Mouse (Mus musculus) neural tube, embryonic 14.5 days (tissue): ENCODE measurements at regions not wholly inside any gene's neighbourhood (a gene's known extent, or its start where the extent isn't known, plus 50 kb on each side); places are given as distances from the start of the nearest gene placed in this dataset.
"Not testable (repeated sequence)": the region's sequence is repeated elsewhere in the genome, so short reads cannot be mapped to it uniquely, and the experiment has no call there.

Experiments used
- ATAC-seq: fragments of 200-750 bp; cut with Nextera tagmentation; 2 replicates; pipeline ENCODE4 v1.8.0; 2017; ENCODE audit warnings: low read depth, mild to moderate bottlenecking, moderate TSS enrichment, moderate library complexity
- H3K27ac ChIP-seq: fragments of 300-500 bp; sonication (generic); 2 replicates; pipeline ENCODE4 v1.5.1; 2014; ENCODE audit warnings: low read depth, mild to moderate bottlenecking, control low read depth, low read length, moderate library complexity, mixed read lengths
- H3K27me3 ChIP-seq: fragments of 300-500 bp; sonication (generic); 2 replicates; pipeline ENCODE4 v1.6.1; 2014; ENCODE audit warnings: low read length; ENCODE audit not compliant: control insufficient read depth, insufficient read depth
- H3K36me3 ChIP-seq: fragments of 300-500 bp; sonication (generic); 2 replicates; pipeline ENCODE4 v1.6.1; 2014; ENCODE audit warnings: low read length, mixed read lengths; ENCODE audit not compliant: control insufficient read depth, insufficient read depth
- H3K4me1 ChIP-seq: fragments of 300-500 bp; sonication (generic); 2 replicates; pipeline ENCODE4 v1.6.1; 2014; ENCODE audit warnings: low read length; ENCODE audit not compliant: control insufficient read depth, insufficient read depth
- H3K4me2 ChIP-seq: fragments of 300-500 bp; sonication (generic); 2 replicates; pipeline ENCODE4 v1.6.1; 2014; ENCODE audit warnings: mild to moderate bottlenecking, low read depth, low read length, control low read depth
- H3K4me3 ChIP-seq: fragments of 300-500 bp; sonication (generic); 2 replicates; pipeline ENCODE4 v1.5.1; 2014; ENCODE audit warnings: low read depth, low read length, control low read depth, mixed read lengths
- H3K9ac ChIP-seq: fragments of 300-500 bp; sonication (generic); replicated peaks from 2 replicates; pipeline ENCODE4 v1.6.1; 2014; ENCODE audit warnings: low read depth, mild to moderate bottlenecking, control low read depth, low read length, mixed read lengths
- H3K9me3 ChIP-seq: fragments of 300-500 bp; sonication (generic); 2 replicates; pipeline ENCODE4 v1.6.1; 2016; ENCODE audit warnings: low read length; ENCODE audit not compliant: control insufficient read depth
- WGBS: fragments of 180-500 bp; shearing (Covaris S2); extraction: QIAGEN DNeasy Blood & Tissue Kit; methylation state at CpG from one replicate; pipeline ENCODE4 v1.1.7; 2014; 5-methylcytosine and 5-hydroxymethylcytosine counted together

- ATAC-seq, result no peak
- H3K4me3 ChIP-seq, result no peak overlapping the region
- no peak overlapping the region for H3K27ac ChIP-seq
- H3K9ac ChIP-seq, result no peak overlapping the region
- no peak overlapping the region for H3K4me2 ChIP-seq
- no peaks in the 10 kb centered on the region for H3K36me3 ChIP-seq
- no peaks in the 10 kb centered on the region for H3K9me3 ChIP-seq
- WGBS, result 26% methylated on average over 7 of the region's 7 CpGs
- peaks cover 8% of the 10 kb centered on the region for H3K4me1 ChIP-seq
- no peaks in the 10 kb centered on the region for H3K27me3 ChIP-seq
These were observed 246.5 kb downstream of the Prex1 start for GRCm38 (mm10) chr2:166467137-166467536.

- Histone ChIP-seq H3K27ac (no peak overlapping the region), H3K4me2 (no peak overlapping the region), H3K9me3 (no peaks in the 10 kb centered on the region), H3K36me3 (no peaks in the 10 kb centered on the region), H3K4me1 (no peaks in the 10 kb centered on the region), H3K27me3 (no peaks in the 10 kb centered on the region), H3K9ac (no peak overlapping the region), H3K4me3 (no peak overlapping the region)
- 80% methylated on average over 5 of the region's 5 CpGs for WGBS
- no peak for ATAC-seq
These were observed 248.1 kb downstream of the Prex1 start for GRCm38 (mm10) chr2:166465531-166465930.

GRCm38 (mm10) chr2:166463539-166463938 lies 250.1 kb downstream of the Prex1 start:
- ATAC-seq, result no peak
- no peaks in the 10 kb centered on the region for H3K9me3 ChIP-seq

GRCm38 (mm10) chr2:166461956-166462355 lies 251.7 kb downstream of the Prex1 start:
- H3K27me3 ChIP-seq, result no peaks in the 10 kb centered on the region
- H3K9me3 ChIP-seq, result no peaks in the 10 kb centered on the region
- H3K9ac ChIP-seq, result no peak overlapping the region
- no peaks in the 10 kb centered on the region for H3K4me1 ChIP-seq
- WGBS, result 88% methylated on average over 3 of the region's 3 CpGs
- no peak overlapping the region for H3K4me2 ChIP-seq
- no peak overlapping the region for H3K4me3 ChIP-seq
- no peaks in the 10 kb centered on the region for H3K36me3 ChIP-seq
- ATAC-seq, result no peak
- H3K27ac ChIP-seq, result no peak overlapping the region

More at GRCm38 (mm10) chr2:166463539-166463938, 250.1 kb downstream of the Prex1 start:
- H3K27me3 ChIP-seq, result no peaks in the 10 kb centered on the region
- no peak overlapping the region for H3K4me3 ChIP-seq
- H3K9ac ChIP-seq, result no peak overlapping the region
- WGBS, result 77% methylated on average over 9 of the region's 9 CpGs
- H3K4me1 ChIP-seq, result no peaks in the 10 kb centered on the region
- no peak overlapping the region for H3K4me2 ChIP-seq
- H3K36me3 ChIP-seq, result no peaks in the 10 kb centered on the region
- H3K27ac ChIP-seq, result no peak overlapping the region; the same call in 1 of the 2 replicates

- no peak overlapping the region for H3K9ac ChIP-seq
- no peaks in the 10 kb centered on the region for H3K9me3 ChIP-seq
- H3K4me2 ChIP-seq, result no peak overlapping the region
- H3K27me3 ChIP-seq, result no peaks in the 10 kb centered on the region
- ATAC-seq, result no peak
- 98% methylated on average over 3 of the region's 3 CpGs for WGBS
- H3K36me3 ChIP-seq, result no peaks in the 10 kb centered on the region
- no peaks in the 10 kb centered on the region for H3K4me1 ChIP-seq
- H3K4me3 ChIP-seq, result no peak overlapping the region
- H3K27ac ChIP-seq, result no peak overlapping the region
These were observed 252.5 kb downstream of the Prex1 start for GRCm38 (mm10) chr2:166461103-166461502.

- H3K27ac ChIP-seq, result no peak overlapping the region
- no peaks in the 10 kb centered on the region for H3K4me1 ChIP-seq
- 49% methylated on average over 9 of the region's 9 CpGs for WGBS
- no peak overlapping the region for H3K9ac ChIP-seq
- H3K9me3 ChIP-seq, result no peaks in the 10 kb centered on the region
- no peaks in the 10 kb centered on the region for H3K36me3 ChIP-seq
- H3K4me2 ChIP-seq, result no peak overlapping the region
- no peak overlapping the region for H3K4me3 ChIP-seq
- no peak for ATAC-seq
- H3K27me3 ChIP-seq, result no peaks in the 10 kb centered on the region
These were observed 253.7 kb downstream of the Prex1 start for GRCm38 (mm10) chr2:166459955-166460354.

- no peak overlapping the region for H3K4me2 ChIP-seq
- no peak overlapping the region for H3K27ac ChIP-seq
- no peak overlapping the region for H3K9ac ChIP-seq
- no peak for ATAC-seq
- no peaks in the 10 kb centered on the region for H3K27me3 ChIP-seq
- H3K36me3 ChIP-seq, result no peaks in the 10 kb centered on the region
- 89% methylated on average over 9 of the region's 9 CpGs for WGBS
- no peaks in the 10 kb centered on the region for H3K4me1 ChIP-seq
- H3K9me3 ChIP-seq, result no peaks in the 10 kb centered on the region
- H3K4me3 ChIP-seq, result no peak overlapping the region
These were observed 254.7 kb downstream of the Prex1 start for GRCm38 (mm10) chr2:166458953-166459352.

- Histone ChIP-seq H3K9ac (no peak overlapping the region), H3K27ac (no peak overlapping the region), H3K36me3 (no peaks in the 10 kb centered on the region), H3K9me3 (no peaks in the 10 kb centered on the region), H3K4me2 (no peak overlapping the region), H3K4me1 (no peaks in the 10 kb centered on the region), H3K4me3 (no peak overlapping the region), H3K27me3 (no peaks in the 10 kb centered on the region)
- no peak for ATAC-seq
- WGBS, result 70% methylated on average over 16 of the region's 16 CpGs
These were observed 256.1 kb downstream of the Prex1 start for GRCm38 (mm10) chr2:166457381-166458172.

- H3K4me2 ChIP-seq, H3K27me3 ChIP-seq, H3K9me3 ChIP-seq, ATAC-seq, H3K4me3 ChIP-seq, H3K4me1 ChIP-seq, H3K27ac ChIP-seq, H3K36me3 ChIP-seq: not testable (repeated sequence)
- 48% methylated on average over 2 of the region's 7 CpGs for WGBS
- 0 out of 2 replicates have a peak overlapping the region, but pooled peaks have one; percentile 7 for H3K9ac ChIP-seq
These were observed 259.3 kb downstream of the Prex1 start for GRCm38 (mm10) chr2:166454160-166454888.
